Mouse (Mus musculus): ENCODE results near the gene Olig3. TPM values are rescaled to one million over a fixed set of nuclear protein-coding genes. Genes with fewer than 3 reads are reported as not detected.

Gene Olig3
- total and polyA plus RNA-seq, 3 experiments: 0.05 TPM; not detected in 2

GRCm38 (mm10) chr10:19353631-19354030 is 2.7 kb upstream of the Olig3 start:
- TF ChIP-seq GATA2 (IDR thresholded peaks at IDR 0.05; ENCODE audit: borderline replicate concordance, low read depth, low read length): no peak
- no peak for TF ChIP-seq POLR2AphosphoS5 (IDR thresholded peaks at IDR 0.05; ENCODE audit: insufficient replicate concordance, low read depth, low read length)
- no peak for TF ChIP-seq GATA1 (IDR thresholded peaks at IDR 0.05; ENCODE audit: borderline replicate concordance, low read length)
- no peak for TF ChIP-seq CTCF (IDR thresholded peaks at IDR 0.05; ENCODE audit: low read depth, low read length)
- TF ChIP-seq TAL1 (conservative IDR thresholded peaks at IDR 0.05; ENCODE audit: low read depth, low read length): no peak
- H3K4me1 ChIP-seq (ENCODE audit: insufficient read depth, low read depth, low read length): no peaks in the 10 kb centered on the region
- no peaks in the 10 kb centered on the region for H3K9me3 ChIP-seq (replicated peaks)
- H3K27me3 ChIP-seq (ENCODE audit: insufficient read depth, low read length): peaks cover 3% of the 10 kb centered on the region; the same call in 1 of the 2 replicates
- H3K4me3 ChIP-seq (ENCODE audit: low read depth, low read length): no peak overlapping the region
- ATAC-seq (ENCODE audit: extremely low read depth, insufficient number of reproducible peaks, low FRiP score, poor library complexity, severe bottlenecking) (no peak), DNase-seq (ENCODE audit: low spot score) (no peak)
- H3K36me3 ChIP-seq (replicated peaks): no peaks in the 10 kb centered on the region

GRCm38 (mm10) chr10:19354146-19354545 is 2.2 kb upstream of the Olig3 start:
- no peaks in the 10 kb centered on the region for H3K36me3 ChIP-seq (replicated peaks)
- H3K4me1 ChIP-seq (ENCODE audit: insufficient read depth, low read depth, low read length): no peaks in the 10 kb centered on the region
- no peak overlapping the region for H3K4me3 ChIP-seq (ENCODE audit: low read depth, low read length)
- TF ChIP-seq POLR2AphosphoS5 (IDR thresholded peaks at IDR 0.05; ENCODE audit: insufficient replicate concordance, low read depth, low read length) (no peak), GATA2 (IDR thresholded peaks at IDR 0.05; ENCODE audit: borderline replicate concordance, low read depth, low read length) (no peak), CTCF (IDR thresholded peaks at IDR 0.05; ENCODE audit: low read depth, low read length) (no peak), GATA1 (IDR thresholded peaks at IDR 0.05; ENCODE audit: borderline replicate concordance, low read length) (no peak), TAL1 (conservative IDR thresholded peaks at IDR 0.05; ENCODE audit: low read depth, low read length) (no peak)
- no peaks in the 10 kb centered on the region for H3K9me3 ChIP-seq (replicated peaks)
- ATAC-seq (ENCODE audit: extremely low read depth, insufficient number of reproducible peaks, low FRiP score, poor library complexity, severe bottlenecking) (no peak), DNase-seq (ENCODE audit: low spot score) (no peak)
- H3K27me3 ChIP-seq (ENCODE audit: insufficient read depth, low read length): peaks cover 3% of the 10 kb centered on the region; the same call in 1 of the 2 replicates

- no peaks in the 10 kb centered on the region for H3K36me3 ChIP-seq (replicated peaks)
- H3K9me3 ChIP-seq (replicated peaks): no peaks in the 10 kb centered on the region
- DNase-seq (ENCODE audit: low spot score) (no peak), ATAC-seq (ENCODE audit: extremely low read depth, insufficient number of reproducible peaks, low FRiP score, poor library complexity, severe bottlenecking) (no peak)
- peaks cover 3% of the 10 kb centered on the region; the same call in 1 of the 2 replicates for H3K27me3 ChIP-seq (ENCODE audit: insufficient read depth, low read length)
- no peak for TF ChIP-seq CTCF (IDR thresholded peaks at IDR 0.05; ENCODE audit: low read depth, low read length)
- TF ChIP-seq GATA1 (IDR thresholded peaks at IDR 0.05; ENCODE audit: borderline replicate concordance, low read length): no peak
- no peak for TF ChIP-seq POLR2AphosphoS5 (IDR thresholded peaks at IDR 0.05; ENCODE audit: insufficient replicate concordance, low read depth, low read length)
- TF ChIP-seq GATA2 (IDR thresholded peaks at IDR 0.05; ENCODE audit: borderline replicate concordance, low read depth, low read length): no peak
- TF ChIP-seq TAL1 (conservative IDR thresholded peaks at IDR 0.05; ENCODE audit: low read depth, low read length): no peak
- no peak overlapping the region for H3K4me3 ChIP-seq (ENCODE audit: low read depth, low read length)
- H3K4me1 ChIP-seq (ENCODE audit: insufficient read depth, low read depth, low read length): no peaks in the 10 kb centered on the region
Measured at GRCm38 (mm10) chr10:19355076-19355475, 1.3 kb upstream of the Olig3 start.

- no peak for TF ChIP-seq GATA1 (IDR thresholded peaks at IDR 0.05; ENCODE audit: borderline replicate concordance, low read length)
- TF ChIP-seq POLR2AphosphoS5 (IDR thresholded peaks at IDR 0.05; ENCODE audit: insufficient replicate concordance, low read depth, low read length): no peak
- TF ChIP-seq CTCF (IDR thresholded peaks at IDR 0.05; ENCODE audit: low read depth, low read length): no peak
- TF ChIP-seq TAL1 (conservative IDR thresholded peaks at IDR 0.05; ENCODE audit: low read depth, low read length): no peak
- TF ChIP-seq GATA2 (IDR thresholded peaks at IDR 0.05; ENCODE audit: borderline replicate concordance, low read depth, low read length): no peak
- H3K4me3 ChIP-seq (ENCODE audit: low read depth, low read length): no peak overlapping the region
- H3K36me3 ChIP-seq (replicated peaks): no peaks in the 10 kb centered on the region
- no peaks in the 10 kb centered on the region for H3K4me1 ChIP-seq (ENCODE audit: insufficient read depth, low read depth, low read length)
- no peaks in the 10 kb centered on the region for H3K9me3 ChIP-seq (replicated peaks)
- peaks cover 7% of the 10 kb centered on the region; the same call in 1 of the 2 replicates for H3K27me3 ChIP-seq (ENCODE audit: insufficient read depth, low read length)
- DNase-seq (ENCODE audit: low spot score): no peak
- no peak for ATAC-seq (ENCODE audit: extremely low read depth, insufficient number of reproducible peaks, low FRiP score, poor library complexity, severe bottlenecking)
Measured at GRCm38 (mm10) chr10:19356720-19357641, 648 bp downstream of the Olig3 start.

GRCm38 (mm10) chr10:19357848-19358247 is 1.5 kb downstream of the Olig3 start:
- ATAC-seq (ENCODE audit: extremely low read depth, insufficient number of reproducible peaks, low FRiP score, poor library complexity, severe bottlenecking) (no peak), DNase-seq (ENCODE audit: low spot score) (no peak)
- Histone ChIP-seq H3K4me1 (ENCODE audit: insufficient read depth, low read depth, low read length) (no peaks in the 10 kb centered on the region), H3K9me3 (replicated peaks) (no peaks in the 10 kb centered on the region), H3K4me3 (ENCODE audit: low read depth, low read length) (no peak overlapping the region), H3K36me3 (replicated peaks) (no peaks in the 10 kb centered on the region), H3K27me3 (ENCODE audit: insufficient read depth, low read length) (peaks cover 12% of the 10 kb centered on the region)
- no peak for TF ChIP-seq TAL1 (conservative IDR thresholded peaks at IDR 0.05; ENCODE audit: low read depth, low read length)
- no peak for TF ChIP-seq GATA1 (IDR thresholded peaks at IDR 0.05; ENCODE audit: borderline replicate concordance, low read length)
- TF ChIP-seq POLR2AphosphoS5 (IDR thresholded peaks at IDR 0.05; ENCODE audit: insufficient replicate concordance, low read depth, low read length): no peak
- TF ChIP-seq CTCF (IDR thresholded peaks at IDR 0.05; ENCODE audit: low read depth, low read length): no peak
- no peak for TF ChIP-seq GATA2 (IDR thresholded peaks at IDR 0.05; ENCODE audit: borderline replicate concordance, low read depth, low read length)

Data from G1E (cell line).